Comparison of ENCODE assay signal across 16 mouse cellular contexts in genomic region chr13:52875541-52876325, GRCm38 (mm10). TPM values are rescaled to one million over a fixed set of nuclear protein-coding genes. Genes with fewer than 3 reads are reported as not detected.
DNase-seq lines count a peak whose midpoint lies in the region; ATAC-seq and TF ChIP-seq lines count a peak whose summit lies in the region.
"Had no signal": no experiment of that assay in that cellular context is flagged by ENCODE, and none has a peak within 500 bp of the region (broad histone marks: within the 10 kb centered on the region; RNA-seq: fewer than 3 reads in every experiment).

No protein-coding gene starts in this region.

- peaks cover 36% of the 10 kb centered on the region for H3K4me1 ChIP-seq in forebrain, embryonic 13.5 days
- peaks cover 21% of the 10 kb centered on the region for H3K4me1 ChIP-seq in forebrain, embryonic 10.5 days
- peaks cover 41% of the 10 kb centered on the region for H3K4me1 ChIP-seq in olfactory bulb, adult 2 months (ENCODE audit: control insufficient read depth, insufficient read depth, low read length)
- H3K4me1 ChIP-seq: intestine, embryonic 15.5 days had no signal

- no peak overlapping the region for H3K4me2 ChIP-seq in forebrain, embryonic 13.5 days
- H3K4me2 ChIP-seq: intestine, embryonic 15.5 days; limb, embryonic 12.5 days; lung, embryonic 14.5 days had no signal

- no peak for TF ChIP-seq CTCF in layer of hippocampus, adult 2 months (conservative IDR thresholded peaks at IDR 0.05)
- no peak for TF ChIP-seq CTCF in olfactory bulb, adult 2 months (IDR thresholded peaks at IDR 0.05; ENCODE audit: insufficient read depth, low read depth, low read length)

- H3K9me3 ChIP-seq in forebrain, embryonic 13.5 days (replicated peaks): no peaks in the 10 kb centered on the region
- H3K9me3 ChIP-seq in forebrain, embryonic 10.5 days: no peaks in the 10 kb centered on the region
- H3K9me3 ChIP-seq: intestine, embryonic 15.5 days; limb, embryonic 12.5 days had no signal

- no peaks in the 10 kb centered on the region for H3K36me3 ChIP-seq in forebrain, embryonic 13.5 days (ENCODE audit: poor library complexity, severe bottlenecking)
- no peaks in the 10 kb centered on the region for H3K36me3 ChIP-seq in forebrain, embryonic 10.5 days (replicated peaks)
- H3K36me3 ChIP-seq: intestine, embryonic 15.5 days had no signal

- DNase-seq in forebrain, embryonic 10.5 days (ENCODE audit: extremely low spot score, low spot score): no peak
- DNase-seq in layer of hippocampus, adult 2 months (ENCODE audit: low spot score in 2 of 2): no peak
- DNase-seq in layer of hippocampus, postnatal 25 days (ENCODE audit: extremely low spot score in 1 of 2, low spot score in 1 of 2): no peak
- DNase-seq in ZHBTc4 (ENCODE audit: low read depth, low spot score): peak; percentile 61
- DNase-seq in thymus, postnatal 0 days (ENCODE audit: low spot score): no peak
- DNase-seq: adrenal gland, adult 8-10 months; cerebellum, adult 11-12 months; embryo, embryonic 11 days; heart, adult 18-20 months; retina, postnatal 1 day had no signal

- H3K9ac ChIP-seq in forebrain, embryonic 13.5 days: no peak overlapping the region
- H3K9ac ChIP-seq: intestine, embryonic 15.5 days; limb, embryonic 12.5 days; lung, embryonic 14.5 days had no signal

- 74% methylated on average over 25 of the region's 25 CpGs for WGBS in forebrain, embryonic 13.5 days
- 85% methylated on average over 25 of the region's 25 CpGs for WGBS in forebrain, embryonic 10.5 days
- WGBS in olfactory bulb, adult 2 months: 33% methylated on average over 25 of the region's 25 CpGs

- 0 out of 2 replicates have a peak, but pooled peaks have one; percentile 37 for ATAC-seq in forebrain, embryonic 13.5 days
- ATAC-seq in megakaryocyte progenitor cell, adult 5-6 weeks (replicated peaks; ENCODE audit: poor library complexity): no peak
- ATAC-seq: intestine, embryonic 15.5 days had no signal

- peak overlapping the region; percentile 35; the same call in 1 of the 2 replicates for H3K27ac ChIP-seq in forebrain, embryonic 13.5 days
- no peak overlapping the region for H3K27ac ChIP-seq in forebrain, embryonic 10.5 days
- H3K27ac ChIP-seq in layer of hippocampus, adult 2 months: 0 out of 2 replicates have a peak overlapping the region, but pooled peaks have one; percentile 18
- peak overlapping the region; percentile 46; the same call in 1 of the 2 replicates for H3K27ac ChIP-seq in olfactory bulb, adult 2 months (ENCODE audit: insufficient read depth, low read depth, low read length)
- H3K27ac ChIP-seq: intestine, embryonic 15.5 days; limb, embryonic 12.5 days had no signal

- no peaks in the 10 kb centered on the region for H3K27me3 ChIP-seq in forebrain, embryonic 13.5 days
- H3K27me3 ChIP-seq in forebrain, embryonic 10.5 days (ENCODE audit: poor library complexity, severe bottlenecking): no peaks in the 10 kb centered on the region
- H3K27me3 ChIP-seq: intestine, embryonic 15.5 days; limb, embryonic 12.5 days had no signal

- H3K4me3 ChIP-seq in forebrain, embryonic 13.5 days: no peak overlapping the region
- no peak overlapping the region for H3K4me3 ChIP-seq in forebrain, embryonic 10.5 days
- no peak overlapping the region for H3K4me3 ChIP-seq in layer of hippocampus, adult 2 months
- H3K4me3 ChIP-seq in olfactory bulb, adult 2 months (ENCODE audit: insufficient read depth, low read depth, low read length): no peak overlapping the region
- H3K4me3 ChIP-seq: intestine, embryonic 15.5 days; limb, embryonic 12.5 days had no signal

- TF ChIP-seq POLR2A in olfactory bulb, adult 2 months (IDR thresholded peaks at IDR 0.05; ENCODE audit: insufficient read depth, low read depth, low read length): no peak

RNA-seq across cellular contexts. Expression of gene Auh, which starts 53.7 kb away (rescaled TPM):
- polyA plus RNA-seq in forebrain, embryonic 13.5 days (2015; fragmentation: Nextera tagmentation; extraction: Ambion mirVana): 48.1 and 51.3 TPM in 2 replicates
- polyA plus RNA-seq in forebrain, embryonic 10.5 days (2016; fragmentation: Nextera tagmentation; extraction: Ambion mirVana): 26.8 and 31.0 TPM in 2 replicates
- 100 to 1,000 TPM; 107 to 121 TPM for total RNA-seq in layer of hippocampus, adult 2 months (2021)
- 100 to 1,000 TPM; 104 to 110 TPM for total RNA-seq in layer of hippocampus, postnatal 25 days (2021)
- not detected in 2 replicates for polyA plus RNA-seq in olfactory bulb, adult 2 months (2012; ENCODE audit: insufficient read depth, insufficient read length, low replicate concordance, missing spikeins)
- 76.5 and 82.2 TPM in 2 replicates for polyA plus RNA-seq in thymus, postnatal 0 days (2015; fragmentation: Nextera tagmentation; extraction: Ambion mirVana)
- 34.3 and 35.9 TPM in 2 replicates for total RNA-seq in megakaryocyte progenitor cell, adult 5-6 weeks (2015)
- 32.4 and 34.3 TPM in 2 replicates for total RNA-seq in megakaryocyte progenitor cell, adult 5-6 weeks (2017)
